Mouse (Mus musculus): ENCODE measurements around the gene Itih3. TPM values are rescaled to one million over a fixed set of nuclear protein-coding genes. Genes with fewer than 3 reads are reported as not detected.

Gene Itih3
- 0.05 TPM in 1 of 2 replicates, not detected in the other for polyA plus RNA-seq (2012; ENCODE audit: low replicate concordance)

GRCm38 (mm10) chr14:30923375-30924105 is at the start of gene Itih3:
Gene Itih3 (minus strand): TSS chr14:30923760.

GRCm38 (mm10) chr14:30951154-30951825 is 27.7 kb upstream of the Itih3 start, which contains the start of gene Nek4:
Gene Nek4 (plus strand): TSS chr14:30951377.

GRCm38 (mm10) chr14:30943038-30943437 is 19.5 kb upstream of the Itih3 start, which contains the start of gene Itih1:
Gene Itih1 (minus strand): TSS chr14:30943289.

GRCm38 (mm10) chr14:30886204-30886603 is 37.4 kb downstream of the Itih3 start, which contains the start of gene Itih4:
Gene Itih4 (plus strand): TSS chr14:30886476.

GRCm38 (mm10) chr14:30878958-30879571 is 44.5 kb downstream of the Itih3 start, which contains the start of gene Mustn1:
Gene Mustn1 (plus strand): TSS chr14:30879200.

Other genes starting within 250 kb of the Itih3 start
- gene Sfmbt1, start 208.9 kb downstream of the Itih3 start, polyA plus RNA-seq (2012; ENCODE audit: low replicate concordance) = 1.2 and 1.9 TPM in 2 replicates
- 20.2 and 46.9 TPM in 2 replicates for gene Tmem110, start 98.2 kb downstream of the Itih3 start, polyA plus RNA-seq (2012; ENCODE audit: low replicate concordance)
- 0.75 TPM in 1 of 2 replicates, not detected in the other for gene Mustn1, start 44.6 kb downstream of the Itih3 start, polyA plus RNA-seq (2012; ENCODE audit: low replicate concordance)
- gene Itih4, start 37.3 kb downstream of the Itih3 start, polyA plus RNA-seq (2012; ENCODE audit: low replicate concordance) = not detected in 2 replicates
- gene Itih1, start 19.5 kb upstream of the Itih3 start, polyA plus RNA-seq (2012; ENCODE audit: low replicate concordance) = not detected in 2 replicates
- 2.8 and 2.9 TPM in 2 replicates for gene Nek4, start 27.6 kb upstream of the Itih3 start, polyA plus RNA-seq (2012; ENCODE audit: low replicate concordance)
- gene Glt8d1, start 77.6 kb upstream of the Itih3 start, polyA plus RNA-seq (2012; ENCODE audit: low replicate concordance) = 4.2 and 10.3 TPM in 2 replicates
- 19.4 and 26.5 TPM in 2 replicates for gene Spcs1, start 77.9 kb upstream of the Itih3 start, polyA plus RNA-seq (2012; ENCODE audit: low replicate concordance)
- 11.4 and 16.3 TPM in 2 replicates for gene Pbrm1, start 95.4 kb upstream of the Itih3 start, polyA plus RNA-seq (2012; ENCODE audit: low replicate concordance)
- gene Gnl3, start 95.4 kb upstream of the Itih3 start, polyA plus RNA-seq (2012; ENCODE audit: low replicate concordance) = 3.6 and 13.9 TPM in 2 replicates
- 30.1 and 46.4 TPM in 2 replicates for gene Smim4, start 205.2 kb upstream of the Itih3 start, polyA plus RNA-seq (2012; ENCODE audit: low replicate concordance)
- 3.8 and 17.4 TPM in 2 replicates for gene Nt5dc2, start 207.3 kb upstream of the Itih3 start, polyA plus RNA-seq (2012; ENCODE audit: low replicate concordance)
- gene Stab1, start 244.9 kb upstream of the Itih3 start, polyA plus RNA-seq (2012; ENCODE audit: low replicate concordance) = 1.2 and 2.7 TPM in 2 replicates